Mouse (Mus musculus): ENCODE measurements around the gene Wdr27. TPM values are rescaled to one million over a fixed set of nuclear protein-coding genes. Genes with fewer than 3 reads are reported as not detected.

The Wdr27 gene
- total and polyA plus RNA-seq, 2 experiments from 2014 or later, result 1.0 to 14.6 TPM

GRCm38 (mm10) chr17:14886933-14887332 is 56.0 kb downstream of the Wdr27 start:
- no peaks in the 10 kb centered on the region for H3K9me3 ChIP-seq (ENCODE audit: low read length)
- H3K4me3 ChIP-seq (ENCODE audit: low read depth, low read length), result no peak overlapping the region
- no peak overlapping the region for H3K9ac ChIP-seq (replicated peaks; ENCODE audit: low read length, poor library complexity, severe bottlenecking)
- no peak overlapping the region for H3K27ac ChIP-seq (ENCODE audit: low read depth, low read length)
- no peak overlapping the region for H3K4me2 ChIP-seq (ENCODE audit: low read depth, low read length, poor library complexity, severe bottlenecking)
- H3K4me1 ChIP-seq (ENCODE audit: insufficient read depth, low read length), result no peaks in the 10 kb centered on the region
- ATAC-seq (ENCODE audit: low FRiP score) (no peak), DNase-seq (ENCODE audit: low spot score) (no peak)
- no peak for TF ChIP-seq CTCF (IDR thresholded peaks at IDR 0.05)
- no peaks in the 10 kb centered on the region for H3K36me3 ChIP-seq (ENCODE audit: insufficient read depth, low read length)
- H3K27me3 ChIP-seq (ENCODE audit: insufficient read depth, low read length), result no peaks in the 10 kb centered on the region
- WGBS, result 64% methylated on average over 2 of the region's 2 CpGs

DNA sequence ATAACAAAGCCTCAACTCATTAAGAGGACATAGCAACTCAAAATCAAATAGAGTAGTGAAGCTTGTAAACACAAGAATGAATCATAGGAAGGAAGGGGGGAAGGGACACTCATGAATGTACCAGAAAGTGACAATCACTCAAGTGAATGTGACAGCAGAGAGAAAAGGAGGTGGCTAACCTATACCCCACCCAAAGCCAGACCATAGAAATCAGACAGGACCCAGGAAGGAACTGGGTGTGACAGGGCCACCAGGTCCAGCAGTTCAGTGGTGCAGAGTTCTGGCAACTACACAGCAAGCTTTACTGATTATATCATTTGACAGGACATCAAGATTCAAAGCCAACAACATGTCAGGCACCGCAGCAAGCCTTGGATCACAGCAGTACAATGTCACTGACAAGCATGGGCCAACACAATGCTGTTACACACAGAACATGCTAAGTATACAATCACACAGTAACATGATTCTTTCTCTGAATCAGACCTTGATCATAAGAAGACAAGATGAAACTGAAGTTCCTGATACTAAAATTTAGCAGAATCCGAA is 68.2 kb downstream of the Wdr27 start:
- Histone ChIP-seq H3K4me2 (ENCODE audit: low read depth, low read length, poor library complexity, severe bottlenecking) (no peak overlapping the region), H3K9ac (replicated peaks; ENCODE audit: low read length, poor library complexity, severe bottlenecking) (no peak overlapping the region), H3K4me3 (ENCODE audit: low read depth, low read length) (no peak overlapping the region), H3K4me1 (ENCODE audit: insufficient read depth, low read length) (no peaks in the 10 kb centered on the region), H3K27ac (ENCODE audit: low read depth, low read length) (no peak overlapping the region), H3K9me3 (ENCODE audit: low read length) (no peaks in the 10 kb centered on the region), H3K27me3 (ENCODE audit: insufficient read depth, low read length) (no peaks in the 10 kb centered on the region), H3K36me3 (ENCODE audit: insufficient read depth, low read length) (no peaks in the 10 kb centered on the region)
- ATAC-seq (ENCODE audit: low FRiP score) (no peak), DNase-seq (ENCODE audit: low spot score) (peak; percentile 6)
- 82% methylated on average over 2 of the region's 2 CpGs for WGBS
- no peak for TF ChIP-seq CTCF (IDR thresholded peaks at IDR 0.05)

DNA sequence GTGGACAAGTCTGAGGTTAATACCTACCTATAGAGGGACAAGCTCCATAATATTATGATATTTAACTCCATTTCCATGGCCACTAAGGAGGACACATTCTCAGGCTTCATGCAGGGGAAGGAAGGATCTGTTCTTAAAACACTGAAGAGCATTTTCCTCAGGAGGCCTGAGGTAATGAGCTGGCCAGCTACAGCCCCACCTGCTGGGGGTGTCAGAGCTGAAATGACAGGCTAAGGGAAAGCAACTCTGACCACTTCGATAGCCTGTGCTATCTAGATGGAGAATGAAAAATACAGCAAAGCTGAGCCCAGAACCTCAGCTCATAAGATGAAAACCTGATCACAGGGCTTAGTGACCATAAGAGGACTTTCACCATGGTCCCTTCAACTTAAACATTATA is 82.7 kb downstream of the Wdr27 start:
- Histone ChIP-seq H3K9me3 (ENCODE audit: low read length) (no peaks in the 10 kb centered on the region), H3K4me2 (ENCODE audit: low read depth, low read length, poor library complexity, severe bottlenecking) (no peak overlapping the region), H3K4me1 (ENCODE audit: insufficient read depth, low read length) (no peaks in the 10 kb centered on the region), H3K27me3 (ENCODE audit: insufficient read depth, low read length) (no peaks in the 10 kb centered on the region), H3K36me3 (ENCODE audit: insufficient read depth, low read length) (no peaks in the 10 kb centered on the region), H3K4me3 (ENCODE audit: low read depth, low read length) (no peak overlapping the region), H3K9ac (replicated peaks; ENCODE audit: low read length, poor library complexity, severe bottlenecking) (no peak overlapping the region), H3K27ac (ENCODE audit: low read depth, low read length) (no peak overlapping the region)
- TF ChIP-seq CTCF (IDR thresholded peaks at IDR 0.05), result no peak; the same call in 1 of the 2 replicates
- DNase-seq (ENCODE audit: low spot score), result peak; percentile 4
- 75% methylated on average over 1 of the region's 1 CpGs for WGBS
- no peak for ATAC-seq (ENCODE audit: low FRiP score)

GRCm38 (mm10) chr17:14847709-14848108 is 95.2 kb downstream of the Wdr27 start:
- no peak for TF ChIP-seq CTCF (IDR thresholded peaks at IDR 0.05)
- Histone ChIP-seq H3K36me3 (ENCODE audit: insufficient read depth, low read length) (no peaks in the 10 kb centered on the region), H3K27me3 (ENCODE audit: insufficient read depth, low read length) (no peaks in the 10 kb centered on the region), H3K4me1 (ENCODE audit: insufficient read depth, low read length) (no peaks in the 10 kb centered on the region), H3K4me2 (ENCODE audit: low read depth, low read length, poor library complexity, severe bottlenecking) (no peak overlapping the region), H3K4me3 (ENCODE audit: low read depth, low read length) (no peak overlapping the region), H3K9me3 (ENCODE audit: low read length) (no peaks in the 10 kb centered on the region), H3K9ac (replicated peaks; ENCODE audit: low read length, poor library complexity, severe bottlenecking) (no peak overlapping the region), H3K27ac (ENCODE audit: low read depth, low read length) (no peak overlapping the region)
- no peak for DNase-seq (ENCODE audit: low spot score)
- WGBS, result 78% methylated on average over 2 of the region's 3 CpGs
- ATAC-seq (ENCODE audit: low FRiP score), result no peak

DNA sequence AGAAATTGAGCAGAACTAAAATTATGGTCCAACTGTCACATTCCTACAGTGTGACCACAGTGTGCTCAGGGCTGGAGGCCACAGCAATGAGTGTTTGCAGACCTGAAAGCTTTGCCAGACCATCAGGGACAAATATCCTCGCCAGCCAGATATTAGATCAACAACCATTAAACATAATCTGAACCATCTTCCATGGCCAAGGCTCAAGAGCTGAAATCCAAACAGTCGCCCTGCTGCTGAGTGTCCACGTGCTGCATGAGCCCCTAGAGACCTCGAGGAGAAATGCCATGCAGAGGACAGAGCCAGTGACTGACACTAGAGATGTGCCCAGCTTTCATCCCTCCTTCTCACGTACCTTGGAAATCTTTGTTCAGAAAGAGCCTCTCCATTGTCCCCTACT is 96.1 kb downstream of the Wdr27 start:
- no peak overlapping the region for H3K4me3 ChIP-seq (ENCODE audit: low read depth, low read length)
- H3K27me3 ChIP-seq (ENCODE audit: insufficient read depth, low read length), result no peaks in the 10 kb centered on the region
- H3K9ac ChIP-seq (replicated peaks; ENCODE audit: low read length, poor library complexity, severe bottlenecking), result no peak overlapping the region
- DNase-seq (ENCODE audit: low spot score) (no peak), ATAC-seq (ENCODE audit: low FRiP score) (no peak)
- H3K27ac ChIP-seq (ENCODE audit: low read depth, low read length), result no peak overlapping the region
- no peak for TF ChIP-seq CTCF (IDR thresholded peaks at IDR 0.05)
- H3K36me3 ChIP-seq (ENCODE audit: insufficient read depth, low read length), result no peaks in the 10 kb centered on the region
- WGBS, result 69% methylated on average over 5 of the region's 5 CpGs
- no peak overlapping the region for H3K4me2 ChIP-seq (ENCODE audit: low read depth, low read length, poor library complexity, severe bottlenecking)
- H3K9me3 ChIP-seq (ENCODE audit: low read length), result no peaks in the 10 kb centered on the region
- no peaks in the 10 kb centered on the region for H3K4me1 ChIP-seq (ENCODE audit: insufficient read depth, low read length)

DNA sequence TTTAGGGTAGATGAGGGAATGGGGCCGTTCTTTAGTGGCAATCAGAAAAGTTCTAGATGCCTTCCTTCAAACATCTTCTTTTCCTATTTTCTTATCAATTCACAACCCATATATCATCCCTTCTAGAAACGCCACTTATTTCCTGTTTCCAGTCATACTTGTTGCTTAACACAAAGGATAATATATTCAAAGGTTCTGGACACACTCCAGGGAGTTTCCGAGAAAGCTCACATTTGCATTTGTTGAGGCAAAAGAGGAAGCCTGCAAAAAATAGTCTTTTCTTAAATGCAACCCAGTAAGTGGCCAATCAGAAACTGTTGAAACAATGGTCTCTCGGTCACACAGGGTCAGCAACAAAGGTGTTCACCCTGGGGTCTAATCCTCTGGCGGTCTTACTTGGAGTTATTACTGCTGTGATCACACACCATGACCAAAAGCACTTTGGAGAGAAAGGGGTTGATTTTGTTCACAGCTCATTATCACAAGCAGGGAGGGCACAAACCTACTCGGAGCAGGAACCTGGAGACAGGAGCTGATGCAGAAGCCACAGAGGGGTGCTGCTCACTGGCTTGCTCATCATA is 116.2 kb downstream of the Wdr27 start:
- no peak overlapping the region for H3K4me3 ChIP-seq (ENCODE audit: low read depth, low read length)
- no peak overlapping the region for H3K9ac ChIP-seq (replicated peaks; ENCODE audit: low read length, poor library complexity, severe bottlenecking)
- no peak overlapping the region for H3K4me2 ChIP-seq (ENCODE audit: low read depth, low read length, poor library complexity, severe bottlenecking)
- no peaks in the 10 kb centered on the region for H3K36me3 ChIP-seq (ENCODE audit: insufficient read depth, low read length)
- H3K9me3 ChIP-seq (ENCODE audit: low read length), result no peaks in the 10 kb centered on the region
- H3K4me1 ChIP-seq (ENCODE audit: insufficient read depth, low read length), result no peaks in the 10 kb centered on the region
- no peak for ATAC-seq (ENCODE audit: low FRiP score)
- WGBS, result 28% methylated on average over 6 of the region's 6 CpGs
- H3K27ac ChIP-seq (ENCODE audit: low read depth, low read length), result no peak overlapping the region
- TF ChIP-seq CTCF (IDR thresholded peaks at IDR 0.05), result no peak
- no peaks in the 10 kb centered on the region for H3K27me3 ChIP-seq (ENCODE audit: insufficient read depth, low read length)
- peak; percentile 12 for DNase-seq (ENCODE audit: low spot score)

Measured in midbrain, postnatal 0 days (tissue).